Mouse (Mus musculus) cortical plate, adult 2 months (tissue): Measurements from ENCODE around the gene D8Ertd738e.

ENCODE experiments used
- CTCF ChIP-seq: fragments of 200-500 bp; IDR thresholded peaks from 2 replicates; pipeline ENCODE4 v1.5.1; 2011; ENCODE audit warnings: mild to moderate bottlenecking, control low read depth, low read length; ENCODE audit not compliant: insufficient read depth; ENCODE audit errors: extremely low read depth
- POLR2A ChIP-seq: fragments of 200-500 bp; IDR thresholded peaks from 2 replicates; pipeline ENCODE4 v1.6.1; 2011; ENCODE audit warnings: mild to moderate bottlenecking, low read length, control low read depth; ENCODE audit not compliant: insufficient read depth; ENCODE audit errors: extremely low read depth

- TF ChIP-seq POLR2A (no peak), CTCF (no peak)
Measured at GRCm38 (mm10) chr8:84291086-84291485, 41.6 kb upstream of the D8Ertd738e start.
